Mouse (Mus musculus): Measurements from ENCODE around the gene Plch2. TPM values are rescaled to one million over a fixed set of nuclear protein-coding genes. Genes with fewer than 3 reads are reported as not detected.

The Plch2 gene
- total RNA-seq, 2 experiments from 2014 or later, result 83.4 to 90.2 TPM

DNA sequence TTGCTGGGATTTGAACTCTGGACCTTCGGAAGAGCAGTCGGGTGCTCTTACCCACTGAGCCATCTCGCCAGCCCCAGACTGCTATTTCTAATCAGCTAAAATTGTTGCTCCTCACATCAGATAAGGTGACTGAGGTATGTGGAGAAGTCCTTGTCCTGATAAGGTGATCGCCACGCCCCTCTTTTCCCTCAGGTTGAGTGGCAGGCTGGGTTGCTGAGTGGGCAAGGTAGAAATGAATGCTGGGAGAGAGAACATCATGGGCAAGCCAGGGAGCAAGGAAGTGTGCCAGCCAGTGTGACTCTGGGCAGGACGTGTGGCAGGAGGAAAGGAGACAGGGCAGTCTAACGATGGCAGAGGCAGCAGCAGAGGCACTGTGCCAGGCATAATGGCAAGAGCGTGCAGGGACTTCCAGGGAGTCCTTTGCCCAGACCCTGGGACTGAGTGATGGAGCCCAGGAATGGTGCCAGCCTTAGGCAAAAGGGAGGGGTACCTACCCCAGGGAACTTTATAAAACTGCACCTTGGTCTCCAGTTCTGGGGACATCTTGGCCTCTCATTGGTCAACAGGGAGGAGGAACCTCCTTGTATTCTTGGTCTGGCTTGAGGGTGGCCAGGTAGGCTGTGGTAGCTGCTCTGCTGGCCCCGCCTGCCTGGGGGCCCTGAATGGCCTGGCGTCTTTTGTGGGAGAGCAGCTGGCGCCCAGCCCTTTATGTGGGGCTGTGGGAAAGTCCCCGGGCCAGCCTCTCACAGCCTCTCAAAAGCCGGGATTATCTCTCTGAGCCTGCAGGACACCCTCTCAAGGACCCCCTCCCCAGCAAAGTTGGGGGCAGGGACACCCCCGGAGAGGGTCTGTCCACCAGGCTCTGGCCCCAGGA lies 108.3 kb downstream of the Plch2 start:
- Histone ChIP-seq H3K4me3 (no peak overlapping the region), H3K27ac (no peak overlapping the region)
- intact Hi-C loops (cut with DNase I), result no loop called here
- DNase-seq (ENCODE audit: extremely low spot score in 1 of 2, low spot score in 2 of 2), result no peak
- no peak for TF ChIP-seq CTCF (IDR thresholded peaks at IDR 0.05)

- no peak for TF ChIP-seq CTCF (IDR thresholded peaks at IDR 0.05)
- Histone ChIP-seq H3K4me3 (peak overlapping the region; percentile 28), H3K27ac (no peak overlapping the region)
- intact Hi-C loops (cut with DNase I), result no loop called here
- peak; percentile 42 to 58 for DNase-seq (ENCODE audit: extremely low spot score in 1 of 2, low spot score in 2 of 2)
Measured at GRCm38 (mm10) chr4:154946319-154946718, 110.3 kb downstream of the Plch2 start.

- intact Hi-C loops (cut with DNase I), result loop anchor here (1.0 to 2.0 kb wide), 3 partner anchors 21 to 122 kb away; partner anchors contain the start of gene Pank4
- Histone ChIP-seq H3K27ac (no peak overlapping the region), H3K4me3 (no peak overlapping the region)
- peak; percentile 63 to 74 for DNase-seq (ENCODE audit: extremely low spot score in 1 of 2, low spot score in 2 of 2)
- peak; percentile 97 for TF ChIP-seq CTCF (IDR thresholded peaks at IDR 0.05)
Measured at GRCm38 (mm10) chr4:154944121-154944590, 112.4 kb downstream of the Plch2 start.

- Histone ChIP-seq H3K27ac (no peak overlapping the region), H3K4me3 (no peak overlapping the region)
- no peak for TF ChIP-seq CTCF (IDR thresholded peaks at IDR 0.05)
- no peak for DNase-seq (ENCODE audit: extremely low spot score in 1 of 2, low spot score in 2 of 2)
- intact Hi-C loops (cut with DNase I), result loop anchor here (1.0 to 2.0 kb wide), 3 partner anchors 21 to 123 kb away; partner anchors contain the start of gene Pank4
Measured at GRCm38 (mm10) chr4:154943323-154944039, 113.1 kb downstream of the Plch2 start.

DNA sequence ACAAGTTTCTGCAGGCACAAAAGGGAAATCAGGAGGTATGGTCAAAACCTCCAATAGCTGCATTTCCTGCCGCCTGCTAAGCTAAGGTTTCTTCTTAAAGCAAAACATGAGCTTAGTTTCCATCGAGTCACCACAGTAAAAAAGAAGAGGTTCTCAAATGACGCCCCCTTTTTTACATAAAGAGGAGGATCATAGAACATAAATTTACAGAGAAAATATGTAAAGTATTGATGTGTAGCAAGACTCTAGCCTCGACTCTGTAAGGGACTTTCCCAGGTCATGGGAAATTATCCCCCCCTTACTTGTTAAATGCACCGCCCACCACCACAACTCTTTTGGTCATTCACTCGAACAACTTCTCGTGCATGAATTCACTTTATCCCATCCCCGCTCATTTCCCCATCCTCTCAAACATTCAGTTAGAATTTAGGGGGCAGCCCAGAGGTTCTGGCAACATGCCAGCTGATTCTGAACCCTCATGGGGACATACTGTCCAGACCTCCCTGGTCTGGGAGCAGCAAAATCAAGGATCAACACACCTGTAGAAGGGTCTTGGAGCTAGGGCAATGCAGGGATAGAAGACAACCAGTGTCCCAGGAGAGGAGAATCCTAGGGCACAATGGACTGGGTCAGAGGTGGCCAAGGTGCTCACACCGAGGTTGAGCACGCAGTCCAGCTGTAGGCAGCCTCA lies 113.8 kb downstream of the Plch2 start:
- no peak for DNase-seq (ENCODE audit: extremely low spot score in 1 of 2, low spot score in 2 of 2)
- no peak for TF ChIP-seq CTCF (IDR thresholded peaks at IDR 0.05)
- intact Hi-C loops (cut with DNase I), result no loop called here

DNA sequence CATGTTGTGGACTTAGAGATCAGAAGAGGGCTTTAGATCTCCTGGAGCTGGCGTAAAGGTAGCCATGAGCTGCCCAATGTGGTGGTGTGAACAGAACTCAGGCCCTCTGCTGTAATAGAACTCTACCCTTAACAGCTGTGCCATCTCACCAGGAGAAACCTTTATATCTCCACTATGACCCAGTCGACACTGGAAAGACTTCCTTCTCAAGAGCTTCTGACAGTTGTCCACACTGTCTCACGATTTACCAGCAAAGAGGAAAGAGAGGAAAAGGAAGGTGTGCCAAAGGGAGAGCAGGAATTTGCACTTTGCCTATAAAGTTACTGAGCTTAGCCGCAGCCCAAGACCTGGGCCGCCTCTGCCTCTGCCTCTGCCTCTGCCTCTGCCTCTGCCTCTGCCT lies 114.8 kb downstream of the Plch2 start:
- no peak for DNase-seq (ENCODE audit: extremely low spot score in 1 of 2, low spot score in 2 of 2)
- TF ChIP-seq CTCF (IDR thresholded peaks at IDR 0.05), result no peak
- intact Hi-C loops (cut with DNase I), result no loop called here
- Histone ChIP-seq H3K27ac (no peak overlapping the region), H3K4me3 (no peak overlapping the region)

More for the DNA sequence above, 113.8 kb downstream of the Plch2 start:
- H3K4me3 ChIP-seq, result no peak overlapping the region
- no peak overlapping the region for H3K27ac ChIP-seq

- intact Hi-C loops (cut with DNase I), result no loop called here
- DNase-seq (ENCODE audit: extremely low spot score in 1 of 2, low spot score in 2 of 2), result no peak
- no peak for TF ChIP-seq CTCF (IDR thresholded peaks at IDR 0.05)
- H3K4me3 ChIP-seq, result no peak overlapping the region
- H3K27ac ChIP-seq, result no peak overlapping the region
Measured at GRCm38 (mm10) chr4:154940156-154940555, 116.4 kb downstream of the Plch2 start.

GRCm38 (mm10) chr4:154937746-154938145 lies 118.8 kb downstream of the Plch2 start:
- intact Hi-C loops (cut with DNase I), result no loop called here
- no peak for DNase-seq (ENCODE audit: extremely low spot score in 1 of 2, low spot score in 2 of 2)
- TF ChIP-seq CTCF (IDR thresholded peaks at IDR 0.05), result no peak
- Histone ChIP-seq H3K4me3 (no peak overlapping the region), H3K27ac (no peak overlapping the region)

DNA sequence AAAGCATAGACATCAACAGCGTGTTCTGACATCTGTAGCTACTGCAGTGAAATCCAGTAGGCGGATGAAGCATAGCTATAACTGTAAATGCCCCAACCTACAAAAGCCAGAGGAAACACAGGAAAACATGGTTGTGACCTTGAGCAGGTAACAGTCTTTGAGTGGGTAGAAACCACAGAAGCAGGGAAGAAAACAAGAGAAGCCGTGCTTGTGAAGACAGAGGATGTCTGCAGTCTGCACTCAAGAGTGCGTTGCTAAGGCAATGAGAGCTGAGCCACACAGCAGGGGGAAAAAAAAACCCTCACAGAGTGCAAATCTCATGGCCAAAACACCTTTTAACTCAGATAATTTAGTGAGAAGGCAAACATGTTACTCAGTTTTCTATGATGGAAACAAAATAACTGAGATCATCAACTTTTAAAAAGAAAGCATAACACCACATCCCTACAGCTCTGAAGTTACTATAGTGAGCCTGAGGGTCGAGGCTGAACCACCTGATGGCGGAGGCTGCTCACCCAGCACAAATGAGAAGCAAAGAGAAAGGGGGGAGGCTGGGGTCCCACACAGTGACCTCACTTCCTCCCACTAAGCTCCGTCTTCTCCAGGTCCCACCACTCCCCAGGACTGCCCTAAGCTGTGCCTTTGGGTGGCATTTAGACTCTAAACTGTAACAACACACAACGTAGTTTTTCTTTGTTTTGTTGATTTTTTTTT lies 119.9 kb downstream of the Plch2 start:
- no peak for DNase-seq (ENCODE audit: extremely low spot score in 1 of 2, low spot score in 2 of 2)
- no peak for TF ChIP-seq CTCF (IDR thresholded peaks at IDR 0.05)
- H3K27ac ChIP-seq, result no peak overlapping the region

DNA sequence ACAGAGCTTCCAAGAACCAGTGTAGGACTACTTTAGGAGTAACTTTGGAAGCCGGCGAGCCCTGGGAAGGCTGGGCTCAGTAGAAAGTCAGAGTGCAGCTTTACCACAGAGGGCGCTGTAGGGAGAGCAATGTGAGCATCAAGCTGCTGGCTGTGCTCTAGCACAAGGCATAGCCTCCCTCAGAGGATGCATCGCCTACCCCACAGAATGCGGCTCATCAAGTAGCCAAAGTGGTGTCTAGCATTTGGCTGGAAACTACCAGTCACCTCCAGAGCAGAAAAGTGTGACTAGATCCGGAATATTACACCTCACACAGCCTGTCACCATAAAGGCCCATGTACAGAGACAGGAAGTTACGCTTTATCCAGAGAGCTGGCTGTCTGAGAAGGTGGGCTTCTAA lies 120.8 kb downstream of the Plch2 start:
- intact Hi-C loops (cut with DNase I), result no loop called here
- TF ChIP-seq CTCF (IDR thresholded peaks at IDR 0.05), result peak; percentile 6; the same call in 1 of the 2 replicates
- H3K4me3 ChIP-seq, result no peak overlapping the region
- DNase-seq (ENCODE audit: extremely low spot score in 1 of 2, low spot score in 2 of 2), result no peak
- H3K27ac ChIP-seq, result no peak overlapping the region

More for the DNA sequence above, 119.9 kb downstream of the Plch2 start:
- H3K4me3 ChIP-seq, result no peak overlapping the region
- intact Hi-C loops (cut with DNase I), result no loop called here

DNA sequence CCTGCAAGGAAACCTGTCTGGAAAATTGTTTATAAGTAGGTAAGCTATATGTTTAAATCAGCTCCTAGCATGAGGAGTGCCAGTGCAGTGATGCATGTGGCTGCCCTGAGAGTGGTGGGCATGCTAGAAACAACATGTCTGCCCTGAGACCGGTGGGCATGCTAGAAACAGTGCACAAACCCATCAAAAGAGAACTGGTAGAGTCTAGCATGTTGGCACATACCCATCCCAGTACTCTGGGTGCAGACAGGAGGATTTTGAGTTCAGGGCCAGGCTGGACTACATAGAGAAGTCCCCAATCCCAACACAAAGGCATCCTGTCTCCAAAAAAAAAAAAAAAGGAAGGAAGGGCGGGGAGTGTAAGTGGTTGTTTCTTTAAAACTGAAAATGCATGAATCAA lies 121.8 kb downstream of the Plch2 start:
- DNase-seq (ENCODE audit: extremely low spot score in 1 of 2, low spot score in 2 of 2), result no peak
- TF ChIP-seq CTCF (IDR thresholded peaks at IDR 0.05), result no peak
- Histone ChIP-seq H3K4me3 (no peak overlapping the region), H3K27ac (no peak overlapping the region)
- intact Hi-C loops (cut with DNase I), result no loop called here
